Mouse (Mus musculus): ENCODE data around the gene Gm5114. TPM values are rescaled to one million over a fixed set of nuclear protein-coding genes. Genes with fewer than 3 reads are reported as not detected.
"Not testable (repeated sequence)": the region's sequence is repeated elsewhere in the genome, so short reads cannot be mapped to it uniquely, and the experiment has no call there.

Gm5114 gene
- not detected in 2 replicates for polyA plus RNA-seq (2015; fragmentation: Nextera tagmentation; extraction: Ambion mirVana)

GRCm38 (mm10) chr7:39413060-39413459, at the start of gene Gm5114:
Gene Gm5114, minus strand, starts transcription at chr7:39413160.
- H3K4me1 ChIP-seq (ENCODE audit: control insufficient read depth, insufficient read depth, low read length); H3K27ac ChIP-seq (ENCODE audit: low read length); H3K9ac ChIP-seq (ENCODE audit: low read depth, low read length); H3K4me3 ChIP-seq (ENCODE audit: low read length); H3K27me3 ChIP-seq (replicated peaks; ENCODE audit: control insufficient read depth, insufficient read depth, low read length); H3K36me3 ChIP-seq (ENCODE audit: control insufficient read depth, insufficient read depth, low read length); ATAC-seq; H3K9me3 ChIP-seq (ENCODE audit: control insufficient read depth, low read length); H3K4me2 ChIP-seq (ENCODE audit: low read depth, low read length): not testable (repeated sequence)
- 44% methylated on average over 1 of the region's 1 CpGs for WGBS

- Histone ChIP-seq H3K9me3 (ENCODE audit: control insufficient read depth, low read length) (no peaks in the 10 kb centered on the region), H3K4me3 (ENCODE audit: low read length) (no peak overlapping the region), H3K4me2 (ENCODE audit: low read depth, low read length) (no peak overlapping the region), H3K4me1 (ENCODE audit: control insufficient read depth, insufficient read depth, low read length) (no peaks in the 10 kb centered on the region), H3K27ac (ENCODE audit: low read length) (no peak overlapping the region), H3K36me3 (ENCODE audit: control insufficient read depth, insufficient read depth, low read length) (no peaks in the 10 kb centered on the region), H3K9ac (ENCODE audit: low read depth, low read length) (no peak overlapping the region), H3K27me3 (replicated peaks; ENCODE audit: control insufficient read depth, insufficient read depth, low read length) (no peaks in the 10 kb centered on the region)
- 20% methylated on average over 6 of the region's 6 CpGs for WGBS
- ATAC-seq = peak; percentile 64; the same call in 1 of the 2 replicates
These were observed 42.8 kb upstream of the Gm5114 start for GRCm38 (mm10) chr7:39455806-39456205.

GRCm38 (mm10) chr7:39449260-39450021, 36.5 kb upstream of the Gm5114 start:
- Histone ChIP-seq H3K36me3 (ENCODE audit: control insufficient read depth, insufficient read depth, low read length) (no peaks in the 10 kb centered on the region), H3K9me3 (ENCODE audit: control insufficient read depth, low read length) (no peaks in the 10 kb centered on the region), H3K27me3 (replicated peaks; ENCODE audit: control insufficient read depth, insufficient read depth, low read length) (peaks cover 3% of the 10 kb centered on the region; the same call in 1 of the 2 replicates), H3K9ac (ENCODE audit: low read depth, low read length) (peak overlapping the region; percentile 84), H3K27ac (ENCODE audit: low read length) (no peak overlapping the region), H3K4me1 (ENCODE audit: control insufficient read depth, insufficient read depth, low read length) (peaks cover 7% of the 10 kb centered on the region; the same call in 1 of the 2 replicates), H3K4me3 (ENCODE audit: low read length) (peak overlapping the region; percentile 69), H3K4me2 (ENCODE audit: low read depth, low read length) (peak overlapping the region; percentile 60)
- peak; percentile 100 for ATAC-seq
- WGBS = 2% methylated on average over 36 of the region's 36 CpGs

GRCm38 (mm10) chr7:39448626-39449242, 35.8 kb upstream of the Gm5114 start:
- ATAC-seq = no peak
- Histone ChIP-seq H3K4me3 (ENCODE audit: low read length) (peak overlapping the region; percentile 69), H3K4me1 (ENCODE audit: control insufficient read depth, insufficient read depth, low read length) (peaks cover 7% of the 10 kb centered on the region; the same call in 1 of the 2 replicates), H3K27ac (ENCODE audit: low read length) (no peak overlapping the region), H3K27me3 (replicated peaks; ENCODE audit: control insufficient read depth, insufficient read depth, low read length) (peaks cover 3% of the 10 kb centered on the region; the same call in 1 of the 2 replicates), H3K36me3 (ENCODE audit: control insufficient read depth, insufficient read depth, low read length) (no peaks in the 10 kb centered on the region), H3K9me3 (ENCODE audit: control insufficient read depth, low read length) (no peaks in the 10 kb centered on the region), H3K4me2 (ENCODE audit: low read depth, low read length) (peak overlapping the region; percentile 60), H3K9ac (ENCODE audit: low read depth, low read length) (peak overlapping the region; percentile 61; the same call in 1 of the 2 replicates)
- WGBS = 52% methylated on average over 11 of the region's 11 CpGs

GRCm38 (mm10) chr7:39441237-39441636, 28.3 kb upstream of the Gm5114 start:
- Histone ChIP-seq H3K4me1 (ENCODE audit: control insufficient read depth, insufficient read depth, low read length) (no peaks in the 10 kb centered on the region), H3K27ac (ENCODE audit: low read length) (no peak overlapping the region), H3K27me3 (replicated peaks; ENCODE audit: control insufficient read depth, insufficient read depth, low read length) (peaks cover 3% of the 10 kb centered on the region; the same call in 1 of the 2 replicates), H3K36me3 (ENCODE audit: control insufficient read depth, insufficient read depth, low read length) (no peaks in the 10 kb centered on the region), H3K9me3 (ENCODE audit: control insufficient read depth, low read length) (no peaks in the 10 kb centered on the region), H3K4me3 (ENCODE audit: low read length) (no peak overlapping the region), H3K4me2 (ENCODE audit: low read depth, low read length) (no peak overlapping the region), H3K9ac (ENCODE audit: low read depth, low read length) (no peak overlapping the region)
- 32% methylated on average over 2 of the region's 2 CpGs for WGBS
- ATAC-seq = peak; percentile 31; the same call in 1 of the 2 replicates

GRCm38 (mm10) chr7:39440362-39440761, 27.4 kb upstream of the Gm5114 start:
- no peak overlapping the region for H3K9ac ChIP-seq (ENCODE audit: low read depth, low read length)
- ATAC-seq = no peak
- H3K27ac ChIP-seq (ENCODE audit: low read length) = no peak overlapping the region
- H3K36me3 ChIP-seq (ENCODE audit: control insufficient read depth, insufficient read depth, low read length) = no peaks in the 10 kb centered on the region
- no peak overlapping the region for H3K4me3 ChIP-seq (ENCODE audit: low read length)
- no peak overlapping the region for H3K4me2 ChIP-seq (ENCODE audit: low read depth, low read length)
- H3K9me3 ChIP-seq (ENCODE audit: control insufficient read depth, low read length) = no peaks in the 10 kb centered on the region; the same call in 1 of the 2 replicates
- no peaks in the 10 kb centered on the region for H3K4me1 ChIP-seq (ENCODE audit: control insufficient read depth, insufficient read depth, low read length)
- WGBS = 75% methylated on average over 4 of the region's 4 CpGs
- peaks cover 3% of the 10 kb centered on the region; the same call in 1 of the 2 replicates for H3K27me3 ChIP-seq (replicated peaks; ENCODE audit: control insufficient read depth, insufficient read depth, low read length)

Small RNA genes lying within 50 kb of the gene (microRNA-seq; reads per million reads assigned to microRNA genes)
- gene Gm27437 = not detected

Other genes with a start within 250 kb of the Gm5114 start
- 0.81 and 0.95 TPM in 2 replicates for gene Zfp619, start 104.6 kb upstream of the Gm5114 start, polyA plus RNA-seq (2015; fragmentation: Nextera tagmentation; extraction: Ambion mirVana)

Measured in intestine, embryonic 16.5 days (tissue).